Mouse (Mus musculus): ENCODE data around the gene Mill1.

Mill1 gene

DNA sequence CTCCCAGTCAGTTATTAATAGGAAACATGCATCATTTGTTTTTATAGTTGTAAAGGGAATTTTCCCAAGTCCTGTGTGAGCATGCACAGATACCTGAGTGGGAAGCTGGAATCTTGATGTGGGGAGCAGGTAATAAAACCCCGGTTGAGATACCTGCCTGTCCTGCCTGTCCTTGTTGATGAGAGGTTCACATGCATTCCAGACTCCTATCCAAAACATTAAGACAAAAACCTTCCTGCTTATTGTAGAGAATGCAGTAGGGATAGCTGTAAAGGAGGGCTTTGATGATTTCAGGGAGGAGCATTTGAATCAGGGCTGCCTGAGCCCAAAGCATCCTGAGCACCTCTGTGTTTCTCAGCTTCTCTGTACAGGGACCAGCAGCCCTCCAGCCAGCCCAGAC is at the start of gene Mill1:
Gene Mill1 (plus strand): TSS at position 301 of the 400 bp plus-strand sequence.
- 61% methylated on average over 1 of the region's 1 CpGs for WGBS

DNA sequence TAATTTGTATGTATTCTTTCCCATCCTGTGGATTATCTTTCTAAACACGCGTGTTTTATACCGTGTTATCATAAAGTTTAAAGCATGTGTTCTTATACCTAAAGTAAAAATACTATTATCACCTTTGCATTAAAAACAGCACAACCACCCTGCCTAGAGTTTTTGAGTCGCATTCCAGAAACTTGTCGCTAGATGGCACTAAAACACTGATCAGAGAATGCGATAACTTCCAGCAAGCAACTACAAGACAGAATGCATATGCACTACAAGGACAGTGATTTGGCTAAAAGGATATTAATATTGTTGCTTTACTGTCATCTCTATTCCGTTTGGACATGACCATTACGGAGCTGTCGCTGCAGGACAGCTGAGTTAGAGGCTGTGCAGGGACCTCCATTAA is 34.2 kb upstream of the Mill1 start:
- WGBS = 21% methylated on average over 9 of the region's 9 CpGs

DNA sequence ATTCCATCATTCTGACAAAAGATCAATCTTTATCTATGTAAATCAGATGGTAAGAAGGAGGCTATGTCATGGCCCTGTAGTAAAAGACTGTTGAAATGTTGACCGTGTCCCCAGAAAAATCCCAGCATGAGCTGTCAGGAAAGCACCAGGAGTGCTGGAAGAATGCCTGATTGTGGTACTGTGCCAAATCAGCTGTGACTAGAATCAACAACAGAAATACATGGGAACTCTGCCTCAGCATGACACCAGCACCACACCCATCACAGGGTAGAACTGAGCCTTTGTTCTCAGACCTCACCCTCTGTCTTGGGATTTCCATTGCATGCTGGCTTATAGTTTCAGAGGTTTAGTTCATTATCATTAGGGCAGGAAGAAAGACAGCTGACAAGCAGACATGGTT is 30.4 kb upstream of the Mill1 start:
- 67% methylated on average over 1 of the region's 1 CpGs for WGBS

DNA sequence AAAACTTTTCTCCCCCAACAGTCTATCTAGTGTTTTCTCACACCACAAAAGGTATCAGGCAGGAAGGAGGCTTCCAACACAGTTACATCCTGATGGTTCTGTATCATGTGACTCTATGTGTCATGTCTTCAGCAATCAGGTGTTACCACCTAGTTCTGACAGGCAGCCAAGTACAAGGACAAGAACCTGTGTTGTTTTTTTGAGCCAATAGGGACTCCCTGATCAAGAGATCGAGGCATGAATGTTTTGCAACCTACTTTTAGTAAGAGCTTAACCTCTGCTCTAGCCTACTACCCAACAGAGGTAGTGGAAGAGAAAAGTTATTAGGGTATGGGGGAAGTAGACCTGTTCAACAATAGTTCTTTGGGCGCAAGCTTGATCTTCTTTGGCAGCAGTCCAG is 6.6 kb upstream of the Mill1 start:
- 64% methylated on average over 2 of the region's 2 CpGs for WGBS

DNA sequence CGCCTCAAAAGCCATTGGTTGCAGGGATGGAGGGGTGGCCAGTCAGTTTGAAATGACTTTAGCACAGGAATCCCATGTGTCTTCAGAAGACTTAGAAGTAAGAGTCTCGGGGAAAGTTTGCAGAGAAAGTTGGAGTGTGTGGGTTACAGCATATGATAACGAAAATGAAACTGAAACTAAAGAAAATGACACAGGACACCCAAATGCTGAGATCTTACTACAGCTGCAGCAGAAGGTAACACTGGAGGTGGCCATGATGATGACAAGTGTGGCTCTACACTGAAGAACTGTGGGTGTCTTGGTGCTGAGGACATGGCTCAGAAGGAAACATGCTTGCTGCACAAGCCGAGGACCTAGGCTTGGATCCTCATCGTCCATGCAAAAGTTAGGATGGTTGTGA is 3.9 kb upstream of the Mill1 start:
- WGBS = 81% methylated on average over 5 of the region's 5 CpGs

DNA sequence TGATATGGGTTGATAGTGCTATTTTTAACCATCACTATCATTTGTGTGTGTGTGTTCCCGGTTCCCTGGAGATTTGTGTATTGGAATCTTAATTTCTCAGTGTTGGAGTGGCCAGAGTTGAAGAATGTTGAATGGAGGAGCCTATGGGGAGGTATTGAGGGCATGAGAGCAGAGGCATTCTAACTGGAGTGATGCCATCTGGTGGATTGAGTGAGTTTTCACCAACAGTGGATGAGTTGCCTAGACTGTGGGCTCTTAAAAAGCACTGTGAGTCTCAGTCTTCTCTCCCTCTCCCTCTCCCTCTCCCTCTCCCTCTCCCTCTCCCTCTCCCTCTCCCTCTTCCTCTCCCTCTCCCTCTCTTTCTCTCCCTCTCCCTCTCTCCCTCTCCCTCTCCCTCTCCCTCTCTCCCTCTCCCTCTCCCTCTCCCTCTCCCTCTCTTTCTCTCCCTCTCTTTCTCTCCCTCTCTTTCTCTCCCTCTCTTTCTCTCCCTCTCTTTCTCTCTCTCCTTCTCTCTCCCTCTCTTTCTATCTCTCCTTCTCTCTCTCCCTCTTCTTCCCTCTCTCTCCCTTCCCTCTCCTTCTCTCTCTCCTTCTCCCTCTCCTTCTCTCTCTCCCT is 1.1 kb upstream of the Mill1 start:
- WGBS = 49% methylated on average over 1 of the region's 1 CpGs

DNA sequence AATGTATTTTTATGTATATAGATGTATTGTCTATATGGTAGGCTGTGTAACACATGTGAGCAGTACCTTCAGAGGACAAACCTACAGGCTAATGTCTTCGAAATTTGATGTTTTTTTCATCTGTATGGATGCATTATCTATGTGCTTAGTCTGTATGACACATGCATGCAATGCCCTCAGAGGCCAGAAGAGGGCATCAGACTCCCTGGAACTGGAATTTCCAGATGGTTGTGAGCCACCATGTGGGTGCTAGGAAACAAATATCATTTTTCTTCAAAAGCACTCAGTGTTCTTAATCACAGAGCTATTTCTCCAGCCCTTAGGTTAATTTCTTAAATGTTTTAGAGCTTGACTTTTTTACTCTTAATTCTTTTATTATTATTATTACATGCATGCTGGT is 15.1 kb downstream of the Mill1 start:
- 23% methylated on average over 1 of the region's 1 CpGs for WGBS

DNA sequence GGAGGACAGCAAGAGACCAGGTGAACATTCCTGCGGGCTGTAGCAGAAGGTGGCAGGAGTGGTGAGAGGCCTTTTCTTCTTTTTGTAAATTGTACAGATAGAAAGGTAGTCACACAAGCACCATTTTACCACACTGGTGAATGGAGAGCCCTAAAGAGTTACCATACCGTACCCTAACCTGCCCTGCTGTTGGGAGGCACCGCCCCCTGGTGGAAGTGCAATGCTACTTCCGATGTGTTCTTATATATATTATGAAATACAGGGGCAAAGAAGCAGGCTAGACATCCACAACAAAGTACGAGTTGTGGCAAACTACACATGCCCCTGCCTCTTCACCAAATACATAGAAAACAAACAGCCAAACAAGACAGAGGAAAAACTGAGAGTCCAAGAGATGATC is 19.9 kb downstream of the Mill1 start:
- WGBS = 58% methylated on average over 5 of the region's 5 CpGs

Data from cerebral cortex, adult 2 months (tissue).